Mouse (Mus musculus) embryonic facial prominence, embryonic 11.5 days (tissue): ENCODE results near the gene Angel2. TPM values are rescaled to one million over a fixed set of nuclear protein-coding genes. Genes with fewer than 3 reads are reported as not detected.

Experiments used
- ATAC-seq: fragments of 200-750 bp; cut with Nextera tagmentation; replicated peaks from 2 replicates; pipeline ENCODE4 v1.8.0; 2017; ENCODE audit warnings: low read depth; ENCODE audit not compliant: insufficient number of reproducible peaks, low FRiP score, low TSS enrichment
- DNase-seq: peaks from one replicate; pipeline ENCODE4 v3.0.0-alpha.2; 2015; ENCODE audit warnings: low spot score
- H3K27ac ChIP-seq: fragments of 300-500 bp; sonication (generic); replicated peaks from 2 replicates; pipeline ENCODE4 v1.5.1; 2014; ENCODE audit warnings: mild to moderate bottlenecking, low read depth, low read length, control low read depth
- H3K27me3 ChIP-seq: fragments of 300-500 bp; sonication (generic); 2 replicates; pipeline ENCODE4 v1.6.1; 2014; ENCODE audit warnings: mild to moderate bottlenecking, low read length, moderate library complexity, mixed read lengths; ENCODE audit not compliant: control insufficient read depth, insufficient read depth
- H3K36me3 ChIP-seq: fragments of 300-500 bp; sonication (generic); replicated peaks from 2 replicates; pipeline ENCODE4 v1.6.1; 2014; ENCODE audit warnings: low read depth, mild to moderate bottlenecking, low read length, moderate library complexity, mixed read lengths; ENCODE audit not compliant: control insufficient read depth, insufficient read depth
- H3K4me1 ChIP-seq: fragments of 300-500 bp; sonication (generic); 2 replicates; pipeline ENCODE4 v1.6.1; 2014; ENCODE audit warnings: low read length, mixed read lengths; ENCODE audit not compliant: control insufficient read depth, insufficient read depth
- H3K4me2 ChIP-seq: fragments of 300-500 bp; sonication (generic); 2 replicates; pipeline ENCODE4 v1.6.1; 2014; ENCODE audit warnings: low read depth, mild to moderate bottlenecking, control low read depth, low read length, moderate library complexity
- H3K4me3 ChIP-seq: fragments of 300-500 bp; sonication (generic); 2 replicates; pipeline ENCODE4 v1.5.1; 2014; ENCODE audit warnings: low read depth, low read length, control low read depth
- H3K9ac ChIP-seq: fragments of 300-500 bp; sonication (generic); replicated peaks from 2 replicates; pipeline ENCODE4 v1.6.1; 2014; ENCODE audit warnings: mild to moderate bottlenecking, control low read depth, low read length
- H3K9me3 ChIP-seq: fragments of 300-500 bp; sonication (generic); replicated peaks from 2 replicates; pipeline ENCODE4 v1.6.1; 2016; ENCODE audit warnings: mild to moderate bottlenecking, low read length, inconsistent platforms, mixed read lengths; ENCODE audit not compliant: control insufficient read depth
- WGBS: fragments of 180-500 bp; shearing (Covaris S2); extraction: QIAGEN DNeasy Blood & Tissue Kit; methylation state at CpG from one replicate; pipeline ENCODE4 v1.1.7; 2014; 5-methylcytosine and 5-hydroxymethylcytosine counted together
- polyA plus RNA-seq: library from polyadenylated mRNA; unstranded; fragments of >200 nt; fragmentation: Nextera tagmentation; extraction: Ambion mirVana; gene quantifications from 2 replicates; pipeline ENCODE4 v1.2.1, GENCODE M21; 2014

The Angel2 gene
- polyA plus RNA-seq, 1 experiment from 2014 or later = 57.7 TPM

GRCm38 (mm10) chr1:190918938-190919337 is 6.0 kb upstream of the Angel2 start:
- Histone ChIP-seq H3K27ac (no peak overlapping the region), H3K9me3 (no peaks in the 10 kb centered on the region), H3K27me3 (no peaks in the 10 kb centered on the region), H3K4me2 (no peak overlapping the region), H3K4me3 (no peak overlapping the region), H3K4me1 (no peaks in the 10 kb centered on the region), H3K36me3 (no peaks in the 10 kb centered on the region), H3K9ac (no peak overlapping the region)
- ATAC-seq (no peak), DNase-seq (no peak)
- 74% methylated on average over 7 of the region's 7 CpGs for WGBS

- no peak for DNase-seq
- Histone ChIP-seq H3K27ac (no peak overlapping the region), H3K4me2 (no peak overlapping the region), H3K27me3 (no peaks in the 10 kb centered on the region), H3K9ac (no peak overlapping the region), H3K4me3 (no peak overlapping the region), H3K4me1 (no peaks in the 10 kb centered on the region), H3K9me3 (no peaks in the 10 kb centered on the region), H3K36me3 (no peaks in the 10 kb centered on the region)
- WGBS = 61% methylated on average over 8 of the region's 8 CpGs
- ATAC-seq = no peak
Measured at GRCm38 (mm10) chr1:190919725-190920469, 5.0 kb upstream of the Angel2 start.

- ATAC-seq (no peak), DNase-seq (no peak)
- H3K36me3 ChIP-seq = no peaks in the 10 kb centered on the region
- H3K4me1 ChIP-seq = no peaks in the 10 kb centered on the region
- H3K4me3 ChIP-seq = no peak overlapping the region
- H3K27ac ChIP-seq = no peak overlapping the region
- no peaks in the 10 kb centered on the region for H3K27me3 ChIP-seq
- H3K9ac ChIP-seq = no peak overlapping the region
- H3K4me2 ChIP-seq = no peak overlapping the region
- WGBS = 90% methylated on average over 3 of the region's 3 CpGs
- no peaks in the 10 kb centered on the region for H3K9me3 ChIP-seq
Measured at GRCm38 (mm10) chr1:190927311-190927710, 2.4 kb downstream of the Angel2 start.

- Histone ChIP-seq H3K36me3 (no peaks in the 10 kb centered on the region), H3K4me1 (no peaks in the 10 kb centered on the region), H3K4me3 (peak overlapping the region; percentile 79), H3K9me3 (no peaks in the 10 kb centered on the region), H3K27ac (0 out of 2 replicates have a peak overlapping the region, but pooled peaks have one; percentile 1), H3K4me2 (peak overlapping the region; percentile 50), H3K9ac (peak overlapping the region; percentile 96), H3K27me3 (no peaks in the 10 kb centered on the region)
- WGBS = 24% methylated on average over 16 of the region's 16 CpGs
- ATAC-seq (no peak), DNase-seq (no peak)
Measured at GRCm38 (mm10) chr1:190927751-190928369, 2.9 kb downstream of the Angel2 start.

- WGBS = under 1% methylated on average over 54 of the region's 79 CpGs
- no peaks in the 10 kb centered on the region for H3K27me3 ChIP-seq
Measured at GRCm38 (mm10) chr1:190928370-190929009, 3.6 kb downstream of the Angel2 start.

GRCm38 (mm10) chr1:190929010-190929695 is 4.2 kb downstream of the Angel2 start:
- 0 out of 2 replicates have a peak, but pooled peaks have one; percentile 34 for ATAC-seq
- 9% methylated on average over 27 of the region's 27 CpGs for WGBS
- no peaks in the 10 kb centered on the region for H3K9me3 ChIP-seq

More at GRCm38 (mm10) chr1:190928370-190929009, 3.6 kb downstream of the Angel2 start:
- Histone ChIP-seq H3K9me3 (no peaks in the 10 kb centered on the region), H3K36me3 (no peaks in the 10 kb centered on the region), H3K9ac (peak overlapping the region; percentile 96), H3K4me3 (peak overlapping the region; percentile 79), H3K27ac (peak overlapping the region; percentile 96), H3K4me1 (no peaks in the 10 kb centered on the region), H3K4me2 (peak overlapping the region; percentile 60)
- ATAC-seq = peak; percentile 96
- peak; percentile 97 for DNase-seq

GRCm38 (mm10) chr1:190930181-190930580 is 5.3 kb downstream of the Angel2 start:
- Histone ChIP-seq H3K9ac (no peak overlapping the region), H3K4me2 (no peak overlapping the region), H3K4me3 (no peak overlapping the region), H3K4me1 (no peaks in the 10 kb centered on the region), H3K36me3 (no peaks in the 10 kb centered on the region; the same call in 1 of the 2 replicates), H3K9me3 (no peaks in the 10 kb centered on the region), H3K27me3 (no peaks in the 10 kb centered on the region), H3K27ac (no peak overlapping the region)
- 86% methylated on average over 6 of the region's 6 CpGs for WGBS
- ATAC-seq = no peak
- no peak for DNase-seq

More at GRCm38 (mm10) chr1:190929010-190929695, 4.2 kb downstream of the Angel2 start:
- Histone ChIP-seq H3K9ac (peak overlapping the region; percentile 96), H3K4me2 (peak overlapping the region; percentile 60), H3K36me3 (no peaks in the 10 kb centered on the region), H3K27ac (peak overlapping the region; percentile 96), H3K4me1 (no peaks in the 10 kb centered on the region), H3K27me3 (no peaks in the 10 kb centered on the region), H3K4me3 (peak overlapping the region; percentile 79)
- DNase-seq = peak; percentile 21
